ENCODE assay signal across 15 mouse cellular contexts in the genomic region with DNA sequence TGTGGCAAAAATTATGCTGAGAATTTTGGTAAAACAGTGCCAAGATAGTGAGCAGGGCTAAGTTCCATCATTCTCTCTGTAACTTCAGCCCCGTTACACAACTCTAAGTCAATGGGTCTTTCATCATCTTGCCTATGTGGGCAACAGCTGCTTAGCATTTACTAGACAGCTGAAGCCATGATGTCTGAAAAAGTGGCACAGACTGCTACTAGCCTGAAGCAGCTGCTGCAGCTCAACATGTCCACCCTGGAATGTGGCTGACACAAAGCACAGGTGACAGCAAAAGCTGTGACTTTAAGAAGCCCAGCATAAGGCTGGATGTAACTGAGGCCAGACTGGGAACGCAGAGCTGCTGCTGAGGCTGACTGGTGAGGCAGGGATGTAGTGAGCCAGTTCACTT.
DNase-seq lines count a peak whose midpoint lies in the region; ATAC-seq and TF ChIP-seq lines count a peak whose summit lies in the region.
"Had no signal": no experiment of that assay in that cellular context is flagged by ENCODE, and none has a peak within 500 bp of the region (broad histone marks: within the 10 kb centered on the region; RNA-seq: fewer than 3 reads in every experiment).

No protein-coding gene starts in this region.

- TF ChIP-seq CTCF in thymus, adult 2 months (IDR thresholded peaks at IDR 0.05; ENCODE audit: borderline replicate concordance, control insufficient read depth, extremely low read depth, insufficient read depth, low read length, poor library complexity): no peak
- TF ChIP-seq CTCF in midbrain, postnatal 0 days (IDR thresholded peaks at IDR 0.05): no peak

- H3K27ac ChIP-seq in heart, embryonic 13.5 days (replicated peaks): peak overlapping the region; percentile 37; the same call in 1 of the 2 replicates
- peak overlapping the region; percentile 2; the same call in 1 of the 2 replicates for H3K27ac ChIP-seq in thymus, adult 2 months (ENCODE audit: control insufficient read depth, insufficient read depth, low read length)
- H3K27ac ChIP-seq in lung, embryonic 15.5 days: peak overlapping the region; percentile 83
- no peak overlapping the region for H3K27ac ChIP-seq in midbrain, postnatal 0 days (ENCODE audit: low read depth, low read length)
- H3K27ac ChIP-seq: layer of hippocampus, adult 2 months; liver, embryonic 15.5 days had no signal

- WGBS in heart, embryonic 13.5 days: 52% methylated on average over 2 of the region's 2 CpGs
- 85% methylated on average over 2 of the region's 2 CpGs for WGBS in thymus, adult 2 months
- WGBS in lung, embryonic 15.5 days: 33% methylated on average over 2 of the region's 2 CpGs
- 74% methylated on average over 2 of the region's 2 CpGs for WGBS in midbrain, postnatal 0 days

- no peak overlapping the region for H3K9ac ChIP-seq in heart, embryonic 13.5 days
- no peak overlapping the region for H3K9ac ChIP-seq in lung, embryonic 15.5 days
- H3K9ac ChIP-seq in midbrain, postnatal 0 days (replicated peaks; ENCODE audit: low read length, poor library complexity, severe bottlenecking): no peak overlapping the region
- H3K9ac ChIP-seq: liver, embryonic 15.5 days had no signal

- no peak for DNase-seq in heart, adult 8-10 months (ENCODE audit: low spot score)
- DNase-seq in thymus, adult 2 months: no peak
- DNase-seq in thymus, postnatal 0 days (ENCODE audit: low spot score): no peak
- no peak for DNase-seq in T-cell, adult 2 months (ENCODE audit: low spot score)
- DNase-seq in midbrain, postnatal 0 days (ENCODE audit: low spot score): no peak
- no peak for DNase-seq in c-Kit-positive CD71-positive TER-119-positive erythroid progenitor cells, embryonic 14.5 days (ENCODE audit: low spot score)
- DNase-seq: cerebellum, adult 9-10 months; embryo, embryonic 11 days; thymus, postnatal 14 days had no signal

- no peaks in the 10 kb centered on the region for H3K27me3 ChIP-seq in heart, embryonic 13.5 days (replicated peaks)
- no peaks in the 10 kb centered on the region for H3K27me3 ChIP-seq in thymus, adult 2 months (ENCODE audit: control insufficient read depth, insufficient read depth, low read length)
- H3K27me3 ChIP-seq in lung, embryonic 15.5 days: no peaks in the 10 kb centered on the region
- H3K27me3 ChIP-seq in midbrain, postnatal 0 days (ENCODE audit: insufficient read depth, low read length): no peaks in the 10 kb centered on the region
- H3K27me3 ChIP-seq: liver, embryonic 15.5 days; Patski had no signal

- H3K4me2 ChIP-seq in heart, embryonic 13.5 days: no peak overlapping the region
- H3K4me2 ChIP-seq in lung, embryonic 15.5 days: no peak overlapping the region
- no peak overlapping the region for H3K4me2 ChIP-seq in midbrain, postnatal 0 days (ENCODE audit: low read depth, low read length, poor library complexity, severe bottlenecking)
- H3K4me2 ChIP-seq: liver, embryonic 15.5 days; midbrain, embryonic 11.5 days had no signal

- no peak overlapping the region for H3K4me3 ChIP-seq in heart, embryonic 13.5 days
- H3K4me3 ChIP-seq in thymus, adult 2 months (ENCODE audit: control insufficient read depth, insufficient read depth, low read length): no peak overlapping the region
- no peak overlapping the region for H3K4me3 ChIP-seq in lung, embryonic 15.5 days
- no peak overlapping the region for H3K4me3 ChIP-seq in midbrain, postnatal 0 days (ENCODE audit: low read depth, low read length)
- H3K4me3 ChIP-seq: layer of hippocampus, adult 2 months; liver, embryonic 15.5 days had no signal

- peaks cover 74% of the 10 kb centered on the region for H3K36me3 ChIP-seq in heart, embryonic 13.5 days
- H3K36me3 ChIP-seq in thymus, adult 2 months (ENCODE audit: control insufficient read depth, insufficient read depth, low read length): peaks cover 74% of the 10 kb centered on the region
- peaks cover 31% of the 10 kb centered on the region for H3K36me3 ChIP-seq in lung, embryonic 15.5 days
- peaks cover 4% of the 10 kb centered on the region; the same call in 1 of the 2 replicates for H3K36me3 ChIP-seq in midbrain, postnatal 0 days (ENCODE audit: insufficient read depth, low read length)

- no peak for ATAC-seq in heart, embryonic 13.5 days (ENCODE audit: extremely low read depth, insufficient number of reproducible peaks, low FRiP score, low TSS enrichment)
- peak; percentile 93 for ATAC-seq in lung, embryonic 15.5 days (ENCODE audit: borderline replicate concordance, extremely low read depth, low FRiP score, low TSS enrichment)
- no peak for ATAC-seq in midbrain, postnatal 0 days (ENCODE audit: low FRiP score)
- ATAC-seq: Patski had no signal

- no peaks in the 10 kb centered on the region for H3K9me3 ChIP-seq in heart, embryonic 13.5 days
- no peaks in the 10 kb centered on the region for H3K9me3 ChIP-seq in lung, embryonic 15.5 days
- no peaks in the 10 kb centered on the region for H3K9me3 ChIP-seq in midbrain, postnatal 0 days (ENCODE audit: low read length)
- H3K9me3 ChIP-seq: liver, embryonic 15.5 days had no signal

- peaks cover 9% of the 10 kb centered on the region; the same call in 1 of the 2 replicates for H3K4me1 ChIP-seq in heart, embryonic 13.5 days
- H3K4me1 ChIP-seq in thymus, adult 2 months (replicated peaks; ENCODE audit: control insufficient read depth, insufficient read depth, low read length): peaks cover 3% of the 10 kb centered on the region; the same call in 1 of the 2 replicates
- H3K4me1 ChIP-seq in lung, embryonic 15.5 days: peaks cover 24% of the 10 kb centered on the region
- H3K4me1 ChIP-seq in midbrain, postnatal 0 days (ENCODE audit: insufficient read depth, low read length): no peaks in the 10 kb centered on the region
- H3K4me1 ChIP-seq: liver, embryonic 15.5 days had no signal

- TF ChIP-seq POLR2A in thymus, adult 2 months (IDR thresholded peaks at IDR 0.05; ENCODE audit: control insufficient read depth, extremely low read depth, insufficient read depth, low read length, poor library complexity): no peak
